Mouse (Mus musculus): ENCODE results near the gene Lypd6b. TPM values are rescaled to one million over a fixed set of nuclear protein-coding genes. Genes with fewer than 3 reads are reported as not detected.

Gene Lypd6b
- polyA plus RNA-seq, 1 experiment, result 6.0 TPM

DNA sequence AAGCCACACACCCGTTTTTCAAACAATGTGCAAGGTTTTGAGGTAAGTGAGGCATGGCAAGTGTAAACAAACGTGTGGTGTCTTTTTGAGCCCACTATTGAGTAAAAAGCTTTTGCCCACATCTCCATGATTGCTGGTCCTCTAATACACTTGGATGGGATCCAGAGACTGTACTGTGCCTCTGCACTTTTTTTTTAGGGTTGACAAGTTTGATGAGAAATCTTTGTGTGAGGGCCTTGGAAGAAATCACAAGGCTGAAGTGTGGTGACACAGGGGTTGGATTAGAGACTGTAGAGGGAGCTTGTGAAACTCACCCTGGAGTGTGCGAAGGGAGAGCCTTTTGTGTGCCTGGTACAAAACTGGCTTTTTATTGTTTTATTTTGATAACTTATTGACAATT lies 180.3 kb downstream of the Lypd6b start:
- Histone ChIP-seq H3K9me3 (replicated peaks; ENCODE audit: control insufficient read depth, insufficient read depth, low read length, poor library complexity, severe bottlenecking) (no peaks in the 10 kb centered on the region), H3K9ac (ENCODE audit: low read depth, poor library complexity, severe bottlenecking) (no peak overlapping the region), H3K4me1 (ENCODE audit: control insufficient read depth, insufficient read depth, low read length) (no peaks in the 10 kb centered on the region), H3K4me3 (ENCODE audit: low read depth, low read length) (no peak overlapping the region), H3K27ac (ENCODE audit: insufficient read depth, low read length) (no peak overlapping the region), H3K27me3 (ENCODE audit: control insufficient read depth, insufficient read depth, low read length, poor library complexity, severe bottlenecking) (no peaks in the 10 kb centered on the region), H3K36me3 (ENCODE audit: control insufficient read depth, insufficient read depth, low read length, poor library complexity, severe bottlenecking) (no peaks in the 10 kb centered on the region)
- TF ChIP-seq EP300 (IDR thresholded peaks at IDR 0.05; ENCODE audit: insufficient read depth, low read depth, low read length) (no peak), CTCF (IDR thresholded peaks at IDR 0.05; ENCODE audit: low read depth, low read length) (no peak), POLR2A (IDR thresholded peaks at IDR 0.05; ENCODE audit: insufficient read depth, low read length) (no peak)

DNA sequence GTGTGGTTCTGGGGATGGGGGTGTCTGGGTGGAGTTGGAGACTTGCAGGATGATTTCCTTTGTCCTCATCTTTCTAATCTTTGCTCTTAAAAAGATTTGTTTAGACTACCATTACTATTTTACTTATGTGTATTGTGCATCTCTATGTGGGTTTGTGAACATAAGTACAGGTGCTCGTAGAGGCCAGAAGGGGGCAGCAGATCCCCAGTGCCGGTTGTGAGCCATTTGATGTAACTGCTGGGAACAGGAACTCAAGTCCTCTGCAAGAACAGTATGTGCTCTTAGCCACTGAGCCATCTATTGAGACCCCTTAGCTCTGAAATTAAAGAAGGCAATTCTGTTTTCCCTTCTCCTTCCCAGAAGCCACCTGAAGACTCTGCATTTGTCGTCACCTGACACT lies 183.5 kb downstream of the Lypd6b start:
- Histone ChIP-seq H3K9ac (ENCODE audit: low read depth, poor library complexity, severe bottlenecking) (no peak overlapping the region), H3K36me3 (ENCODE audit: control insufficient read depth, insufficient read depth, low read length, poor library complexity, severe bottlenecking) (no peaks in the 10 kb centered on the region), H3K4me3 (ENCODE audit: low read depth, low read length) (no peak overlapping the region), H3K27ac (ENCODE audit: insufficient read depth, low read length) (no peak overlapping the region), H3K27me3 (ENCODE audit: control insufficient read depth, insufficient read depth, low read length, poor library complexity, severe bottlenecking) (no peaks in the 10 kb centered on the region), H3K9me3 (replicated peaks; ENCODE audit: control insufficient read depth, insufficient read depth, low read length, poor library complexity, severe bottlenecking) (no peaks in the 10 kb centered on the region), H3K4me1 (ENCODE audit: control insufficient read depth, insufficient read depth, low read length) (no peaks in the 10 kb centered on the region)
- TF ChIP-seq POLR2A (IDR thresholded peaks at IDR 0.05; ENCODE audit: insufficient read depth, low read length) (no peak), CTCF (IDR thresholded peaks at IDR 0.05; ENCODE audit: low read depth, low read length) (peak; percentile 45)

DNA sequence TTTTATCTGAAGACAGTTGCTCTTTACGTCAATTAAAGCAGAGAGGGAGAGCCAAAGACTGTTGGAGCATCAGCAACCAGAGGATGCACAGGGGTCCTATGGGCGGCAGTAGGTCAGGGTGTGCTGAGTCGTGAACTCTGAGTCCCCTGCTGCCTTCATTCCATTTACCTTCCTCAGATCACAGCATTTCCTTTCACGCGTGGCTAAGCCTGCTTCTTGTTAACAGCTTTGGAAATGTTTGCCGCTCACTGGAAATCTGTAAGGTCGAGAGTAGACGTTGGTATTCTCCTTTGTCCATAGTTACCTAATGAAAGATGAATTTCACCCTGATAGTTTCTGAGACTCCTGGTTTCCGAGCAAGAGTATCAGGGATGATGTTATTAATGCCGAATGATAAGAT lies 191.1 kb downstream of the Lypd6b start:
- Histone ChIP-seq H3K9me3 (replicated peaks; ENCODE audit: control insufficient read depth, insufficient read depth, low read length, poor library complexity, severe bottlenecking) (no peaks in the 10 kb centered on the region), H3K4me3 (ENCODE audit: low read depth, low read length) (no peak overlapping the region), H3K27me3 (ENCODE audit: control insufficient read depth, insufficient read depth, low read length, poor library complexity, severe bottlenecking) (no peaks in the 10 kb centered on the region), H3K36me3 (ENCODE audit: control insufficient read depth, insufficient read depth, low read length, poor library complexity, severe bottlenecking) (no peaks in the 10 kb centered on the region), H3K4me1 (ENCODE audit: control insufficient read depth, insufficient read depth, low read length) (no peaks in the 10 kb centered on the region), H3K9ac (ENCODE audit: low read depth, poor library complexity, severe bottlenecking) (no peak overlapping the region), H3K27ac (ENCODE audit: insufficient read depth, low read length) (no peak overlapping the region)
- TF ChIP-seq EP300 (IDR thresholded peaks at IDR 0.05; ENCODE audit: insufficient read depth, low read depth, low read length) (no peak), CTCF (IDR thresholded peaks at IDR 0.05; ENCODE audit: low read depth, low read length) (no peak), POLR2A (IDR thresholded peaks at IDR 0.05; ENCODE audit: insufficient read depth, low read length) (no peak)

DNA sequence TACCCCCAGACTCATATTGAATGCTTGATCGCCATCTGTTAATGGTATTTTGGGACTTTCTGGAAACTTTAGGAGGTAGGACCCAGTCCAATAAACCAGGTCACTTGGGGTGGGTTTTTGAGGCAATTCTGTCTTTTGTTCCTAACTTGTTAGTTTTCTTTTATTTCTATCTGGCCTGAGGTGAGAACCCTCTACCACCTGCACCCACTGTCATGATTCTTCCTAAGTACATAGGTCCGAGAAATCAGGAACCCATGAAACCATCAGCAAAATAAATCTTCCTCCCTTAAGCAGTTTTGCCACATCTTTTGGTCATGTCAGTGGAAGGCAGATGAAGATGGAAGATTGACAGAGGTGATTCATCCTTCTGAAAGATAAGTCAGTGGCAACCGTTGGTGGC lies 192.5 kb downstream of the Lypd6b start:
- Histone ChIP-seq H3K9ac (ENCODE audit: low read depth, poor library complexity, severe bottlenecking) (no peak overlapping the region), H3K4me3 (ENCODE audit: low read depth, low read length) (no peak overlapping the region), H3K4me1 (ENCODE audit: control insufficient read depth, insufficient read depth, low read length) (no peaks in the 10 kb centered on the region), H3K36me3 (ENCODE audit: control insufficient read depth, insufficient read depth, low read length, poor library complexity, severe bottlenecking) (no peaks in the 10 kb centered on the region), H3K27me3 (ENCODE audit: control insufficient read depth, insufficient read depth, low read length, poor library complexity, severe bottlenecking) (no peaks in the 10 kb centered on the region), H3K27ac (ENCODE audit: insufficient read depth, low read length) (no peak overlapping the region), H3K9me3 (replicated peaks; ENCODE audit: control insufficient read depth, insufficient read depth, low read length, poor library complexity, severe bottlenecking) (no peaks in the 10 kb centered on the region)
- TF ChIP-seq EP300 (IDR thresholded peaks at IDR 0.05; ENCODE audit: insufficient read depth, low read depth, low read length) (no peak), POLR2A (IDR thresholded peaks at IDR 0.05; ENCODE audit: insufficient read depth, low read length) (no peak), CTCF (IDR thresholded peaks at IDR 0.05; ENCODE audit: low read depth, low read length) (no peak)

DNA sequence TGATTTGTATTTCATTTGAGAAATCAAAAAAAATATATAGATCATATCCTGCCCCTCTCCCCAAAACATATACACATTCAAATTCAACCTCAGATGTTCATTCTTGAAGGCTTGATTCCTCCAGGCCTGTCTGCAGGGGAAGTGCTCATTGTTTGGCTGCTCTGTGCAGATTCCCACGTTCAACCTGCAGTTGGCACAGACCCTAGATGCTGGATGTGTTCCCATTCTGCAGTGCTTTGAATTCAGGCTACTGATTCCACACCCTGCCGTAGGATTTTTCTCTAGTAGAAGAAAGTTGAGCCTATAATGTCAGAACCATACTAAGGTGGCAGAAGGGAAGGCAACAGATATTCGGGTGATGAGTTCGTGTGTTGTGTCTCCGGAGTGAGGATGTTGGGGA lies 195.5 kb downstream of the Lypd6b start:
- TF ChIP-seq CTCF (IDR thresholded peaks at IDR 0.05; ENCODE audit: low read depth, low read length), result no peak
- TF ChIP-seq EP300 (IDR thresholded peaks at IDR 0.05; ENCODE audit: insufficient read depth, low read depth, low read length), result no peak
- TF ChIP-seq POLR2A (IDR thresholded peaks at IDR 0.05; ENCODE audit: insufficient read depth, low read length), result no peak
- no peaks in the 10 kb centered on the region for H3K27me3 ChIP-seq (ENCODE audit: control insufficient read depth, insufficient read depth, low read length, poor library complexity, severe bottlenecking)
- no peaks in the 10 kb centered on the region for H3K9me3 ChIP-seq (replicated peaks; ENCODE audit: control insufficient read depth, insufficient read depth, low read length, poor library complexity, severe bottlenecking)
- no peaks in the 10 kb centered on the region for H3K4me1 ChIP-seq (ENCODE audit: control insufficient read depth, insufficient read depth, low read length)
- no peak overlapping the region for H3K4me3 ChIP-seq (ENCODE audit: low read depth, low read length)
- no peak overlapping the region for H3K27ac ChIP-seq (ENCODE audit: insufficient read depth, low read length)
- H3K9ac ChIP-seq (ENCODE audit: low read depth, poor library complexity, severe bottlenecking), result no peak overlapping the region
- no peaks in the 10 kb centered on the region for H3K36me3 ChIP-seq (ENCODE audit: control insufficient read depth, insufficient read depth, low read length, poor library complexity, severe bottlenecking)

DNA sequence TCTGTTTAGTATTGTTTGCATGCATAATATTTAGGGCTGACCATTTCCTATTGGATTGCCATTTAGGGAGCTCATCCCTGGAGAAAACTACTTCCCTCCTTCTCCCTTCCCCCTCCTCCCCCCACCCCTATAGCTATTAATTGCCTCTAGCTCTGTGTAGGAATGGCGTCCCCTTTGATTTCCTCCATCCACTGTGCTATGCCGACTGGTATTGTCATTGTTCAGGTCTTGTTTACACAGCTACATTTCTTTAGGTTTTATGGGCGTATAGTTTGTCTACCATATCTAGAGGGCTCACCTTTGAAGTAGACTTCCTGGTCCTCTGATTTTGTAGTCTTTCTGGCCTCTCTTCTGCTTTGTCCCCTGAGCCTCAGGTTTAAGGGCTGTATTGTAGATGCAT lies 197.3 kb downstream of the Lypd6b start:
- Histone ChIP-seq H3K36me3 (ENCODE audit: control insufficient read depth, insufficient read depth, low read length, poor library complexity, severe bottlenecking) (no peaks in the 10 kb centered on the region), H3K27ac (ENCODE audit: insufficient read depth, low read length) (no peak overlapping the region), H3K4me3 (ENCODE audit: low read depth, low read length) (no peak overlapping the region), H3K4me1 (ENCODE audit: control insufficient read depth, insufficient read depth, low read length) (no peaks in the 10 kb centered on the region), H3K27me3 (ENCODE audit: control insufficient read depth, insufficient read depth, low read length, poor library complexity, severe bottlenecking) (no peaks in the 10 kb centered on the region), H3K9ac (ENCODE audit: low read depth, poor library complexity, severe bottlenecking) (no peak overlapping the region), H3K9me3 (replicated peaks; ENCODE audit: control insufficient read depth, insufficient read depth, low read length, poor library complexity, severe bottlenecking) (no peaks in the 10 kb centered on the region)
- TF ChIP-seq EP300 (IDR thresholded peaks at IDR 0.05; ENCODE audit: insufficient read depth, low read depth, low read length) (no peak), POLR2A (IDR thresholded peaks at IDR 0.05; ENCODE audit: insufficient read depth, low read length) (no peak), CTCF (IDR thresholded peaks at IDR 0.05; ENCODE audit: low read depth, low read length) (no peak)

All from ES-Bruce4 (cell line).